Mouse (Mus musculus): ENCODE results near the gene Npy2r. TPM values are rescaled to one million over a fixed set of nuclear protein-coding genes. Genes with fewer than 3 reads are reported as not detected.

Gene Npy2r
- polyA plus RNA-seq, 1 experiment from 2014 or later: not detected

Other genes with a start within 250 kb of the Npy2r start
- 13.9 and 14.4 TPM in 2 replicates for gene Map9, start 190.0 kb downstream of the Npy2r start, polyA plus RNA-seq (2014; fragmentation: Nextera tagmentation; extraction: Ambion mirVana)

All from midbrain, embryonic 11.5 days (tissue).